Mouse (Mus musculus) ES-CJ7 (cell line): ENCODE results near the gene Olfr1453.
"Not testable (repeated sequence)": the region's sequence is repeated elsewhere in the genome, so short reads cannot be mapped to it uniquely, and the experiment has no call there.

Experiments
- DNase-seq: peaks from one replicate; pipeline ENCODE4 v3.0.0; 2011; ENCODE audit warnings: low read depth, low spot score

Olfr1453 gene

GRCm38 (mm10) chr19:13028227-13028626 lies at the start of gene Olfr1453:
Olfr1453 (minus strand) TSS chr19:13028327.
- no peak for DNase-seq

GRCm38 (mm10) chr19:13060310-13060709 lies 32.2 kb upstream of the Olfr1453 start, which contains the start of gene Olfr1454:
Olfr1454 (plus strand) TSS chr19:13060610.
- no peak for DNase-seq

- no peak for DNase-seq
These were observed 33.4 kb downstream of the Olfr1453 start, which contains the start of gene Olfr1451 for GRCm38 (mm10) chr19:12994714-12995113. Olfr1451 (plus strand) TSS chr19:12995014.

GRCm38 (mm10) chr19:12992316-12992715 lies 35.8 kb downstream of the Olfr1453 start:
- not testable (repeated sequence) for DNase-seq
